Mouse (Mus musculus) thymus, adult 2 months (tissue): Measurements from ENCODE around the gene Fam171a2. TPM values are rescaled to one million over a fixed set of nuclear protein-coding genes. Genes with fewer than 3 reads are reported as not detected.

Source experiments
- DNase-seq: peaks from one replicate; pipeline ENCODE4 v3.0.0; 2021
- H3K27ac ChIP-seq: fragments of 200-500 bp; 2 replicates; pipeline ENCODE4 v1.5.1; 2012; ENCODE audit warnings: low read length, control low read depth; ENCODE audit not compliant: control insufficient read depth, insufficient read depth
- H3K27me3 ChIP-seq: fragments of 200-500 bp; 2 replicates; pipeline ENCODE4 v1.6.1; 2012; ENCODE audit warnings: mild to moderate bottlenecking, low read length, moderate library complexity, mixed read lengths; ENCODE audit not compliant: control insufficient read depth, insufficient read depth
- H3K36me3 ChIP-seq: fragments of 200-500 bp; 2 replicates; pipeline ENCODE4 v1.6.1; 2012; ENCODE audit warnings: mild to moderate bottlenecking, low read length, moderate library complexity; ENCODE audit not compliant: control insufficient read depth, insufficient read depth
- H3K4me1 ChIP-seq: fragments of 200-500 bp; replicated peaks from 2 replicates; pipeline ENCODE4 v1.6.1; 2012; ENCODE audit warnings: low read length; ENCODE audit not compliant: control insufficient read depth, insufficient read depth
- H3K4me3 ChIP-seq: fragments of 200-500 bp; 2 replicates; pipeline ENCODE4 v1.5.1; 2012; ENCODE audit warnings: mild to moderate bottlenecking, low read length, control low read depth, moderate library complexity; ENCODE audit not compliant: control insufficient read depth, insufficient read depth
- CTCF ChIP-seq: fragments of 200-500 bp; IDR thresholded peaks from 2 replicates; pipeline ENCODE4 v1.5.1; 2012; ENCODE audit warnings: mild to moderate bottlenecking, control low read depth, low read length, moderate library complexity, borderline replicate concordance; ENCODE audit not compliant: control insufficient read depth, poor library complexity, insufficient read depth; ENCODE audit errors: extremely low read depth
- POLR2A ChIP-seq: fragments of 200-500 bp; IDR thresholded peaks from 2 replicates; pipeline ENCODE4 v1.6.1; 2012; ENCODE audit warnings: mild to moderate bottlenecking, low read length, control low read depth, moderate library complexity; ENCODE audit not compliant: control insufficient read depth, poor library complexity, insufficient read depth; ENCODE audit errors: extremely low read depth
- WGBS: fragments of 180-500 bp; shearing (Covaris S2); methylation state at CpG from one replicate; pipeline ENCODE4 v1.1.7; 2018; 5-methylcytosine and 5-hydroxymethylcytosine counted together
- polyA plus RNA-seq: library from polyadenylated mRNA; depleted of rRNA; stranded (reverse); fragments of >200 nt; gene quantifications from 2 replicates; pipeline ENCODE4 v1.2.3, GENCODE M21; 2012

The Fam171a2 gene
- polyA plus RNA-seq, 1 experiment = 2.6 TPM

GRCm38 (mm10) chr11:102406401-102406800 is 41.1 kb downstream of the Fam171a2 start:
- TF ChIP-seq CTCF = no peak
- no peak for TF ChIP-seq POLR2A

GRCm38 (mm10) chr11:102405544-102406285 is 41.8 kb downstream of the Fam171a2 start:
- 88% methylated on average over 11 of the region's 11 CpGs for WGBS
- no peak for TF ChIP-seq CTCF
- no peak for TF ChIP-seq POLR2A
- Histone ChIP-seq H3K27me3 (no peaks in the 10 kb centered on the region; the same call in 1 of the 2 replicates), H3K36me3 (no peaks in the 10 kb centered on the region), H3K4me1 (peaks cover 12% of the 10 kb centered on the region), H3K27ac (no peak overlapping the region), H3K4me3 (no peak overlapping the region)
- DNase-seq = no peak

More at GRCm38 (mm10) chr11:102406401-102406800, 41.1 kb downstream of the Fam171a2 start:
- no peak overlapping the region; the same call in 1 of the 2 replicates for H3K4me3 ChIP-seq
- no peak overlapping the region for H3K27ac ChIP-seq
- H3K27me3 ChIP-seq = no peaks in the 10 kb centered on the region
- no peak for DNase-seq
- peaks cover 12% of the 10 kb centered on the region for H3K4me1 ChIP-seq
- 52% methylated on average over 3 of the region's 3 CpGs for WGBS
- H3K36me3 ChIP-seq = no peaks in the 10 kb centered on the region

- Histone ChIP-seq H3K27ac (no peak overlapping the region), H3K4me3 (no peak overlapping the region), H3K4me1 (peaks cover 12% of the 10 kb centered on the region), H3K36me3 (no peaks in the 10 kb centered on the region), H3K27me3 (peaks cover 3% of the 10 kb centered on the region; the same call in 1 of the 2 replicates)
- TF ChIP-seq POLR2A (no peak), CTCF (no peak)
- 95% methylated on average over 18 of the region's 18 CpGs for WGBS
- no peak for DNase-seq
Measured at GRCm38 (mm10) chr11:102404161-102405010, 43.1 kb downstream of the Fam171a2 start.

GRCm38 (mm10) chr11:102403657-102404056 is 43.8 kb downstream of the Fam171a2 start:
- Histone ChIP-seq H3K4me1 (peaks cover 12% of the 10 kb centered on the region), H3K36me3 (no peaks in the 10 kb centered on the region), H3K27ac (no peak overlapping the region), H3K4me3 (no peak overlapping the region), H3K27me3 (peaks cover 6% of the 10 kb centered on the region; the same call in 1 of the 2 replicates)
- TF ChIP-seq POLR2A = no peak
- no peak for TF ChIP-seq CTCF
- DNase-seq = no peak
- 97% methylated on average over 11 of the region's 11 CpGs for WGBS

- Histone ChIP-seq H3K4me1 (peaks cover 6% of the 10 kb centered on the region), H3K27ac (no peak overlapping the region), H3K4me3 (no peak overlapping the region), H3K27me3 (peaks cover 6% of the 10 kb centered on the region; the same call in 1 of the 2 replicates), H3K36me3 (no peaks in the 10 kb centered on the region)
- no peak for TF ChIP-seq POLR2A
- TF ChIP-seq CTCF = no peak
- no peak for DNase-seq
- 86% methylated on average over 12 of the region's 12 CpGs for WGBS
Measured at GRCm38 (mm10) chr11:102401898-102402500, 45.5 kb downstream of the Fam171a2 start.

GRCm38 (mm10) chr11:102400513-102401084 is 46.9 kb downstream of the Fam171a2 start:
- WGBS = 46% methylated on average over 12 of the region's 12 CpGs
- Histone ChIP-seq H3K4me3 (no peak overlapping the region), H3K36me3 (no peaks in the 10 kb centered on the region), H3K4me1 (no peaks in the 10 kb centered on the region; the same call in 1 of the 2 replicates), H3K27me3 (peaks cover 6% of the 10 kb centered on the region; the same call in 1 of the 2 replicates), H3K27ac (no peak overlapping the region)
- no peak for TF ChIP-seq POLR2A
- TF ChIP-seq CTCF = no peak
- DNase-seq = no peak
